Mouse (Mus musculus): ENCODE measurements at regions not wholly inside any gene's neighbourhood (a gene's known extent, or its start where the extent isn't known, plus 50 kb on each side); places are given as distances from the start of the nearest gene placed in this dataset.

GRCm38 (mm10) chr3:23499889-23500288 lies 1423.4 kb downstream of the Tbl1xr1 start:
- Histone ChIP-seq H3K4me2 (replicated peaks) (no peak overlapping the region), H3K4me1 (replicated peaks; ENCODE audit: control insufficient read depth, insufficient read depth, low read length) (no peaks in the 10 kb centered on the region), H3K27ac (no peak overlapping the region), H3K27me3 (ENCODE audit: control insufficient read depth, insufficient read depth, low read length) (no peaks in the 10 kb centered on the region), H3K36me3 (replicated peaks; ENCODE audit: control insufficient read depth, insufficient read depth) (no peaks in the 10 kb centered on the region), H3K4me3 (replicated peaks; ENCODE audit: low read length) (no peak overlapping the region), H3K9me3 (ENCODE audit: control insufficient read depth, low read length) (no peaks in the 10 kb centered on the region), H3K9ac (no peak overlapping the region)
- DNase-seq (ENCODE audit: low spot score), result no peak
- WGBS, result 55% methylated on average over 1 of the region's 1 CpGs
- ATAC-seq (ENCODE audit: low FRiP score), result no peak

- Histone ChIP-seq H3K4me2 (replicated peaks) (no peak overlapping the region), H3K9me3 (ENCODE audit: control insufficient read depth, low read length) (0 out of 2 replicates have a peak, but pooled peaks cover 6% of the 10 kb centered on the region), H3K36me3 (replicated peaks; ENCODE audit: control insufficient read depth, insufficient read depth) (no peaks in the 10 kb centered on the region), H3K4me3 (replicated peaks; ENCODE audit: low read length) (no peak overlapping the region), H3K4me1 (replicated peaks; ENCODE audit: control insufficient read depth, insufficient read depth, low read length) (no peaks in the 10 kb centered on the region), H3K27ac (no peak overlapping the region), H3K27me3 (ENCODE audit: control insufficient read depth, insufficient read depth, low read length) (no peaks in the 10 kb centered on the region), H3K9ac (no peak overlapping the region)
- DNase-seq (ENCODE audit: low spot score) (no peak), ATAC-seq (ENCODE audit: low FRiP score) (no peak)
- 81% methylated on average over 3 of the region's 3 CpGs for WGBS
These were observed 1471.1 kb downstream of the Tbl1xr1 start for GRCm38 (mm10) chr3:23547546-23547945.

- Histone ChIP-seq H3K4me2 (replicated peaks) (no peak overlapping the region), H3K9ac (no peak overlapping the region), H3K4me3 (replicated peaks; ENCODE audit: low read length) (no peak overlapping the region), H3K27me3 (ENCODE audit: control insufficient read depth, insufficient read depth, low read length) (no peaks in the 10 kb centered on the region), H3K9me3 (ENCODE audit: control insufficient read depth, low read length) (0 out of 2 replicates have a peak, but pooled peaks cover 4% of the 10 kb centered on the region), H3K4me1 (replicated peaks; ENCODE audit: control insufficient read depth, insufficient read depth, low read length) (no peaks in the 10 kb centered on the region), H3K36me3 (replicated peaks; ENCODE audit: control insufficient read depth, insufficient read depth) (no peaks in the 10 kb centered on the region), H3K27ac (no peak overlapping the region)
- no peak for ATAC-seq (ENCODE audit: low FRiP score)
- DNase-seq (ENCODE audit: low spot score), result no peak
- 86% methylated on average over 2 of the region's 2 CpGs for WGBS
These were observed 1487.9 kb downstream of the Tbl1xr1 start for GRCm38 (mm10) chr3:23564340-23564739.

GRCm38 (mm10) chr3:23568806-23569205 lies 1492.4 kb downstream of the Tbl1xr1 start:
- Histone ChIP-seq H3K4me2 (replicated peaks) (no peak overlapping the region), H3K27me3 (ENCODE audit: control insufficient read depth, insufficient read depth, low read length) (no peaks in the 10 kb centered on the region), H3K27ac (no peak overlapping the region), H3K4me3 (replicated peaks; ENCODE audit: low read length) (no peak overlapping the region), H3K9ac (no peak overlapping the region), H3K36me3 (replicated peaks; ENCODE audit: control insufficient read depth, insufficient read depth) (no peaks in the 10 kb centered on the region), H3K9me3 (ENCODE audit: control insufficient read depth, low read length) (0 out of 2 replicates have a peak, but pooled peaks cover 4% of the 10 kb centered on the region), H3K4me1 (replicated peaks; ENCODE audit: control insufficient read depth, insufficient read depth, low read length) (no peaks in the 10 kb centered on the region)
- ATAC-seq (ENCODE audit: low FRiP score), result 0 out of 2 replicates have a peak, but pooled peaks have one; percentile 27
- 94% methylated on average over 12 of the region's 12 CpGs for WGBS
- no peak for DNase-seq (ENCODE audit: low spot score)

- no peaks in the 10 kb centered on the region for H3K4me1 ChIP-seq (replicated peaks; ENCODE audit: control insufficient read depth, insufficient read depth, low read length)
- DNase-seq (ENCODE audit: low spot score), result peak; percentile 34
- H3K36me3 ChIP-seq (replicated peaks; ENCODE audit: control insufficient read depth, insufficient read depth), result no peaks in the 10 kb centered on the region
- H3K27me3 ChIP-seq (ENCODE audit: control insufficient read depth, insufficient read depth, low read length), result no peaks in the 10 kb centered on the region
- no peaks in the 10 kb centered on the region for H3K9me3 ChIP-seq (ENCODE audit: control insufficient read depth, low read length)
- no peak overlapping the region for H3K9ac ChIP-seq
- 77% methylated on average over 3 of the region's 3 CpGs for WGBS
- no peak overlapping the region for H3K4me2 ChIP-seq (replicated peaks)
- no peak overlapping the region for H3K27ac ChIP-seq
- ATAC-seq (ENCODE audit: low FRiP score), result no peak; the same call in 1 of the 2 replicates
- H3K4me3 ChIP-seq (replicated peaks; ENCODE audit: low read length), result no peak overlapping the region
These were observed 1516.2 kb downstream of the Tbl1xr1 start for GRCm38 (mm10) chr3:23592506-23593141.

- H3K27ac ChIP-seq, result no peak overlapping the region
- 0 out of 2 replicates have a peak, but pooled peaks cover 5% of the 10 kb centered on the region for H3K9me3 ChIP-seq (ENCODE audit: control insufficient read depth, low read length)
- no peaks in the 10 kb centered on the region for H3K4me1 ChIP-seq (replicated peaks; ENCODE audit: control insufficient read depth, insufficient read depth, low read length)
- WGBS, result 91% methylated on average over 3 of the region's 3 CpGs
- ATAC-seq (ENCODE audit: low FRiP score) (no peak), DNase-seq (ENCODE audit: low spot score) (no peak)
- H3K4me2 ChIP-seq (replicated peaks), result no peak overlapping the region
- H3K4me3 ChIP-seq (replicated peaks; ENCODE audit: low read length), result no peak overlapping the region
- no peaks in the 10 kb centered on the region for H3K36me3 ChIP-seq (replicated peaks; ENCODE audit: control insufficient read depth, insufficient read depth)
- no peak overlapping the region for H3K9ac ChIP-seq
- H3K27me3 ChIP-seq (ENCODE audit: control insufficient read depth, insufficient read depth, low read length), result no peaks in the 10 kb centered on the region
These were observed 1525.0 kb downstream of the Tbl1xr1 start for GRCm38 (mm10) chr3:23601469-23601868.

GRCm38 (mm10) chr3:23610054-23610453 lies 1533.6 kb downstream of the Tbl1xr1 start:
- H3K4me3 ChIP-seq (replicated peaks; ENCODE audit: low read length), result no peak overlapping the region
- no peaks in the 10 kb centered on the region for H3K36me3 ChIP-seq (replicated peaks; ENCODE audit: control insufficient read depth, insufficient read depth)
- H3K4me1 ChIP-seq (replicated peaks; ENCODE audit: control insufficient read depth, insufficient read depth, low read length), result no peaks in the 10 kb centered on the region
- H3K4me2 ChIP-seq (replicated peaks), result no peak overlapping the region
- DNase-seq (ENCODE audit: low spot score), result no peak
- H3K9ac ChIP-seq, result no peak overlapping the region
- no peaks in the 10 kb centered on the region for H3K9me3 ChIP-seq (ENCODE audit: control insufficient read depth, low read length)
- no peak for ATAC-seq (ENCODE audit: low FRiP score)
- H3K27ac ChIP-seq, result no peak overlapping the region
- WGBS, result 80% methylated on average over 2 of the region's 2 CpGs
- no peaks in the 10 kb centered on the region for H3K27me3 ChIP-seq (ENCODE audit: control insufficient read depth, insufficient read depth, low read length)

- H3K4me2 ChIP-seq (replicated peaks), result no peak overlapping the region
- no peaks in the 10 kb centered on the region for H3K27me3 ChIP-seq (ENCODE audit: control insufficient read depth, insufficient read depth, low read length)
- no peaks in the 10 kb centered on the region for H3K36me3 ChIP-seq (replicated peaks; ENCODE audit: control insufficient read depth, insufficient read depth)
- DNase-seq (ENCODE audit: low spot score) (no peak), ATAC-seq (ENCODE audit: low FRiP score) (no peak)
- WGBS, result 85% methylated on average over 2 of the region's 2 CpGs
- H3K4me3 ChIP-seq (replicated peaks; ENCODE audit: low read length), result no peak overlapping the region
- H3K4me1 ChIP-seq (replicated peaks; ENCODE audit: control insufficient read depth, insufficient read depth, low read length), result no peaks in the 10 kb centered on the region
- no peak overlapping the region for H3K9ac ChIP-seq
- no peaks in the 10 kb centered on the region for H3K9me3 ChIP-seq (ENCODE audit: control insufficient read depth, low read length)
- H3K27ac ChIP-seq, result no peak overlapping the region
These were observed 1485.3 kb downstream of the Naaladl2 start for GRCm38 (mm10) chr3:23658585-23659252.

- Histone ChIP-seq H3K9ac (no peak overlapping the region), H3K27me3 (ENCODE audit: control insufficient read depth, insufficient read depth, low read length) (no peaks in the 10 kb centered on the region), H3K27ac (no peak overlapping the region), H3K4me3 (replicated peaks; ENCODE audit: low read length) (no peak overlapping the region), H3K36me3 (replicated peaks; ENCODE audit: control insufficient read depth, insufficient read depth) (no peaks in the 10 kb centered on the region), H3K9me3 (ENCODE audit: control insufficient read depth, low read length) (no peaks in the 10 kb centered on the region), H3K4me1 (replicated peaks; ENCODE audit: control insufficient read depth, insufficient read depth, low read length) (no peaks in the 10 kb centered on the region), H3K4me2 (replicated peaks) (no peak overlapping the region)
- ATAC-seq (ENCODE audit: low FRiP score), result no peak
- no peak for DNase-seq (ENCODE audit: low spot score)
These were observed 1437.3 kb downstream of the Naaladl2 start for GRCm38 (mm10) chr3:23706748-23707147.

Measured in hindbrain, embryonic 14.5 days (tissue).